Mouse (Mus musculus) heart, adult 2 months (tissue): ENCODE data around the gene Foxo3. TPM values are rescaled to one million over a fixed set of nuclear protein-coding genes. Genes with fewer than 3 reads are reported as not detected.

Experiments
- DNase-seq, 2 experiments: peaks; one replicate each; pipeline ENCODE4 v3.0.0; 2021
- H3K27ac ChIP-seq: fragments of 200-600 bp; 2 replicates; pipeline ENCODE4 v1.8.1; 2022
- H3K27me3 ChIP-seq: fragments of 200-500 bp; 2 replicates; pipeline ENCODE4 v1.6.1; 2012; ENCODE audit warnings: mild to moderate bottlenecking, low read length, inconsistent platforms, mixed read lengths; ENCODE audit not compliant: control insufficient read depth, insufficient read depth
- H3K36me3 ChIP-seq: fragments of 200-500 bp; 2 replicates; pipeline ENCODE4 v1.6.1; 2012; ENCODE audit warnings: low read length, inconsistent platforms; ENCODE audit not compliant: control insufficient read depth, insufficient read depth
- H3K4me1 ChIP-seq: fragments of 200-500 bp; 2 replicates; pipeline ENCODE4 v1.6.1; 2011; ENCODE audit warnings: low read length; ENCODE audit not compliant: control insufficient read depth, insufficient read depth
- H3K4me3 ChIP-seq: fragments of 200-600 bp; 2 replicates; pipeline ENCODE4 v1.8.1; 2022
- H3K79me2 ChIP-seq: fragments of 200-500 bp; replicated peaks from 2 replicates; pipeline ENCODE4 v1.6.1; 2012; ENCODE audit warnings: mild to moderate bottlenecking, inconsistent platforms, low read length, moderate library complexity, mixed read lengths; ENCODE audit not compliant: control insufficient read depth, insufficient read depth
- H3K9ac ChIP-seq: fragments of 200-500 bp; 2 replicates; pipeline ENCODE4 v1.6.1; 2012; ENCODE audit warnings: low read depth, mild to moderate bottlenecking, control low read depth, inconsistent platforms, low read length, mixed read lengths
- CTCF ChIP-seq: fragments of 200-600 bp; IDR thresholded peaks from 2 replicates; pipeline ENCODE4 v1.8.1; 2022; ENCODE audit warnings: antibody characterized with exemption, mild to moderate bottlenecking, moderate library complexity
- EP300 ChIP-seq: fragments of 200-500 bp; IDR thresholded peaks from 2 replicates; pipeline ENCODE4 v1.6.1; 2011; ENCODE audit warnings: low read depth, low read length, control low read depth; ENCODE audit not compliant: insufficient read depth
- POLR2A ChIP-seq: fragments of 200-500 bp; IDR thresholded peaks from 2 replicates; pipeline ENCODE4 v1.6.1; 2011; ENCODE audit warnings: mild to moderate bottlenecking, low read depth, low read length, control low read depth; ENCODE audit not compliant: insufficient read depth
- WGBS: fragments of 180-500 bp; shearing (Covaris S2); methylation state at CpG from one replicate; pipeline ENCODE4 v1.1.7; 2018; 5-methylcytosine and 5-hydroxymethylcytosine counted together
- intact Hi-C: fragments of 180-260 bp; cut with DNase I; formaldehyde crosslinking; loops from one replicate; pipeline ENCODE4 v1.15.1; 2025
- polyA plus RNA-seq: library from polyadenylated mRNA; depleted of rRNA; stranded (reverse); fragments of >200 nt; gene quantifications from 2 replicates; pipeline ENCODE4 v1.2.3, GENCODE M21; 2012
- total RNA-seq, 2 experiments: library from RNA; stranded (reverse); gene quantifications; 2 replicates each; pipeline ENCODE4 v1.2.3; 2021

Gene Foxo3
- total and polyA plus RNA-seq, 3 experiments = 26.7 to 89.5 (median 72.5) TPM

- Histone ChIP-seq H3K36me3 (no peaks in the 10 kb centered on the region), H3K27ac (no peak overlapping the region), H3K9ac (no peak overlapping the region), H3K79me2 (peaks cover 5% of the 10 kb centered on the region; the same call in 1 of the 2 replicates), H3K4me3 (no peak overlapping the region), H3K27me3 (no peaks in the 10 kb centered on the region), H3K4me1 (peaks cover 18% of the 10 kb centered on the region)
- WGBS = 56% methylated on average over 3 of the region's 3 CpGs
- intact Hi-C loops = no loop called here
- no peak for DNase-seq
- no peak for TF ChIP-seq POLR2A
- TF ChIP-seq EP300 = no peak
- no peak for TF ChIP-seq CTCF
Observed at GRCm38 (mm10) chr10:42198682-42199081, 77.9 kb downstream of the Foxo3 start.

GRCm38 (mm10) chr10:42194784-42195183, 81.8 kb downstream of the Foxo3 start:
- intact Hi-C loops = loop anchor here (5.0 kb wide), 1 partner anchor 102 kb away; no protein-coding TSS in a partner anchor
- Histone ChIP-seq H3K4me3 (no peak overlapping the region), H3K36me3 (no peaks in the 10 kb centered on the region), H3K79me2 (peaks cover 9% of the 10 kb centered on the region; the same call in 1 of the 2 replicates), H3K4me1 (peaks cover 21% of the 10 kb centered on the region), H3K27me3 (no peaks in the 10 kb centered on the region), H3K27ac (no peak overlapping the region), H3K9ac (no peak overlapping the region)
- WGBS = 69% methylated on average over 6 of the region's 6 CpGs
- DNase-seq = no peak
- no peak for TF ChIP-seq CTCF
- TF ChIP-seq POLR2A = no peak

- H3K27me3 ChIP-seq = no peaks in the 10 kb centered on the region
- intact Hi-C loops = loop anchor here (5.0 kb wide), 1 partner anchor 102 kb away; no protein-coding TSS in a partner anchor
- H3K4me3 ChIP-seq = no peak overlapping the region
- H3K79me2 ChIP-seq = peaks cover 9% of the 10 kb centered on the region; the same call in 1 of the 2 replicates
- TF ChIP-seq EP300 = no peak
- TF ChIP-seq POLR2A = no peak
- TF ChIP-seq CTCF = no peak
- H3K4me1 ChIP-seq = peaks cover 24% of the 10 kb centered on the region
- H3K27ac ChIP-seq = no peak overlapping the region
- no peak for DNase-seq
- no peak overlapping the region for H3K9ac ChIP-seq
- WGBS = 85% methylated on average over 4 of the region's 4 CpGs
- H3K36me3 ChIP-seq = no peaks in the 10 kb centered on the region
Observed at GRCm38 (mm10) chr10:42193981-42194380, 82.6 kb downstream of the Foxo3 start.

- Histone ChIP-seq H3K27me3 (no peaks in the 10 kb centered on the region), H3K79me2 (peaks cover 9% of the 10 kb centered on the region; the same call in 1 of the 2 replicates), H3K4me3 (no peak overlapping the region), H3K36me3 (no peaks in the 10 kb centered on the region), H3K4me1 (peaks cover 29% of the 10 kb centered on the region), H3K27ac (no peak overlapping the region), H3K9ac (no peak overlapping the region)
- 43% methylated on average over 6 of the region's 6 CpGs for WGBS
- DNase-seq = no peak
- TF ChIP-seq EP300 (no peak), CTCF (no peak), POLR2A (no peak)
- intact Hi-C loops = loop anchor here (5.0 kb wide), 1 partner anchor 101 kb away; no protein-coding TSS in a partner anchor
Observed at GRCm38 (mm10) chr10:42192951-42193350, 83.6 kb downstream of the Foxo3 start.

- Histone ChIP-seq H3K27me3 (no peaks in the 10 kb centered on the region), H3K79me2 (0 out of 2 replicates have a peak, but pooled peaks cover 4% of the 10 kb centered on the region), H3K36me3 (no peaks in the 10 kb centered on the region), H3K9ac (no peak overlapping the region), H3K4me1 (peaks cover 25% of the 10 kb centered on the region), H3K27ac (no peak overlapping the region), H3K4me3 (no peak overlapping the region)
- no peak for TF ChIP-seq EP300
- no peak for TF ChIP-seq POLR2A
- no peak for TF ChIP-seq CTCF
- intact Hi-C loops = loop anchor here (5.0 kb wide), 2 partner anchors 82 to 98 kb away; no protein-coding TSS in a partner anchor
- no peak for DNase-seq
- 61% methylated on average over 13 of the region's 13 CpGs for WGBS
Observed at GRCm38 (mm10) chr10:42189674-42190434, 86.7 kb downstream of the Foxo3 start.

GRCm38 (mm10) chr10:42189037-42189436, 87.5 kb downstream of the Foxo3 start:
- H3K36me3 ChIP-seq = no peaks in the 10 kb centered on the region
- WGBS = 59% methylated on average over 8 of the region's 8 CpGs
- no peaks in the 10 kb centered on the region for H3K27me3 ChIP-seq
- intact Hi-C loops = loop anchor here (5.0 kb wide), 1 partner anchor 83 kb away; no protein-coding TSS in a partner anchor
- H3K4me3 ChIP-seq = no peak overlapping the region
- H3K4me1 ChIP-seq = peaks cover 22% of the 10 kb centered on the region
- H3K9ac ChIP-seq = no peak overlapping the region
- 0 out of 2 replicates have a peak, but pooled peaks cover 4% of the 10 kb centered on the region for H3K79me2 ChIP-seq
- no peak for DNase-seq
- TF ChIP-seq CTCF (no peak), EP300 (no peak), POLR2A (no peak)
- H3K27ac ChIP-seq = no peak overlapping the region
